Mouse (Mus musculus) testis, adult 2 months (tissue): ENCODE results near the gene Pcif1.
"Not testable (repeated sequence)": the region's sequence is repeated elsewhere in the genome, so short reads cannot be mapped to it uniquely, and the experiment has no call there.

ENCODE experiments used
- CTCF ChIP-seq: fragments of 200-500 bp; IDR thresholded peaks from 2 replicates; pipeline ENCODE4 v1.5.1; 2012; ENCODE audit warnings: low read depth, mild to moderate bottlenecking, inconsistent platforms, low read length, moderate library complexity; ENCODE audit not compliant: control insufficient read depth, insufficient read depth, insufficient replicate concordance
- POLR2A ChIP-seq: fragments of 200-500 bp; IDR thresholded peaks from 2 replicates; pipeline ENCODE4 v1.6.1; 2012; ENCODE audit warnings: low read depth, mild to moderate bottlenecking, inconsistent platforms, low read length, moderate library complexity; ENCODE audit not compliant: control insufficient read depth

GRCm38 (mm10) chr2:164855572-164855971, 23.5 kb upstream of the Pcif1 start:
- not testable (repeated sequence) for TF ChIP-seq POLR2A, CTCF
